Mouse (Mus musculus) lung, embryonic 15.5 days (tissue): ENCODE data around the gene Shank2. TPM values are rescaled to one million over a fixed set of nuclear protein-coding genes. Genes with fewer than 3 reads are reported as not detected.

Experiments
- ATAC-seq: fragments of 200-750 bp; cut with Nextera tagmentation; 2 replicates; pipeline ENCODE4 v1.8.0; 2017; ENCODE audit warnings: moderate number of reproducible peaks, borderline replicate concordance; ENCODE audit not compliant: low FRiP score, low TSS enrichment; ENCODE audit errors: extremely low read depth
- H3K27ac ChIP-seq: fragments of 300-500 bp; sonication (generic); 2 replicates; pipeline ENCODE4 v1.5.1; 2015; ENCODE audit warnings: moderate library complexity, mild to moderate bottlenecking, inconsistent platforms
- H3K27me3 ChIP-seq: fragments of 300-500 bp; sonication (generic); 2 replicates; pipeline ENCODE4 v1.6.1; 2015; ENCODE audit warnings: inconsistent platforms
- H3K36me3 ChIP-seq: fragments of 300-500 bp; sonication (generic); 2 replicates; pipeline ENCODE4 v1.6.1; 2015; ENCODE audit warnings: inconsistent platforms
- H3K4me1 ChIP-seq: fragments of 300-500 bp; sonication (generic); 2 replicates; pipeline ENCODE4 v1.6.1; 2015; ENCODE audit warnings: inconsistent platforms
- H3K4me2 ChIP-seq: fragments of 300-500 bp; sonication (generic); 2 replicates; pipeline ENCODE4 v1.6.1; 2015; ENCODE audit warnings: inconsistent platforms, mild to moderate bottlenecking, moderate library complexity
- H3K4me3 ChIP-seq: fragments of 300-500 bp; sonication (generic); 2 replicates; pipeline ENCODE4 v1.5.1; 2015; ENCODE audit warnings: mild to moderate bottlenecking, inconsistent platforms
- H3K9ac ChIP-seq: fragments of 300-500 bp; sonication (generic); 2 replicates; pipeline ENCODE4 v1.6.1; 2015; ENCODE audit warnings: inconsistent platforms
- H3K9me3 ChIP-seq: fragments of 300-500 bp; sonication (generic); 2 replicates; pipeline ENCODE4 v1.6.1; 2016; ENCODE audit warnings: inconsistent platforms
- WGBS: fragments of 180-500 bp; shearing (Covaris S2); methylation state at CpG from one replicate; pipeline ENCODE4 v1.1.7; 2015; 5-methylcytosine and 5-hydroxymethylcytosine counted together
- polyA plus RNA-seq: library from polyadenylated mRNA; unstranded; fragments of >200 nt; fragmentation: Nextera tagmentation; extraction: Ambion mirVana; gene quantifications from 2 replicates; pipeline ENCODE4 v1.2.1, GENCODE M21; 2015

The Shank2 gene
- polyA plus RNA-seq, 1 experiment from 2014 or later, result 1.8 TPM

GRCm38 (mm10) chr7:144114230-144114629 is 112.5 kb downstream of the Shank2 start:
- Histone ChIP-seq H3K4me1 (no peaks in the 10 kb centered on the region), H3K27ac (no peak overlapping the region), H3K36me3 (no peaks in the 10 kb centered on the region), H3K4me3 (no peak overlapping the region), H3K9me3 (no peaks in the 10 kb centered on the region), H3K27me3 (no peaks in the 10 kb centered on the region), H3K9ac (no peak overlapping the region), H3K4me2 (no peak overlapping the region)
- whole genome bisulfite sequencing, result 68% methylated on average over 3 of the region's 3 CpGs
- ATAC-seq, result no peak

- Histone ChIP-seq H3K36me3 (no peaks in the 10 kb centered on the region), H3K27me3 (no peaks in the 10 kb centered on the region), H3K27ac (no peak overlapping the region), H3K4me2 (no peak overlapping the region), H3K4me3 (no peak overlapping the region), H3K4me1 (no peaks in the 10 kb centered on the region), H3K9ac (no peak overlapping the region), H3K9me3 (no peaks in the 10 kb centered on the region)
- WGBS, result 69% methylated on average over 1 of the region's 1 CpGs
- no peak for ATAC-seq
These were observed 117.8 kb downstream of the Shank2 start for GRCm38 (mm10) chr7:144119562-144119961.

GRCm38 (mm10) chr7:144132699-144133387 is 131.1 kb downstream of the Shank2 start:
- no peak overlapping the region for H3K9ac ChIP-seq
- no peaks in the 10 kb centered on the region for H3K4me1 ChIP-seq
- no peak for ATAC-seq
- 67% methylated on average over 22 of the region's 22 CpGs for WGBS
- H3K27me3 ChIP-seq, result no peaks in the 10 kb centered on the region
- no peaks in the 10 kb centered on the region for H3K36me3 ChIP-seq
- no peak overlapping the region for H3K4me3 ChIP-seq
- no peak overlapping the region for H3K27ac ChIP-seq
- no peaks in the 10 kb centered on the region for H3K9me3 ChIP-seq
- no peak overlapping the region for H3K4me2 ChIP-seq

GRCm38 (mm10) chr7:144133388-144133998 is 131.8 kb downstream of the Shank2 start:
- ATAC-seq, result no peak
- WGBS, result 62% methylated on average over 9 of the region's 9 CpGs

GRCm38 (mm10) chr7:144134699-144135098 is 133.0 kb downstream of the Shank2 start:
- Histone ChIP-seq H3K27ac (no peak overlapping the region), H3K27me3 (no peaks in the 10 kb centered on the region), H3K9me3 (no peaks in the 10 kb centered on the region), H3K9ac (no peak overlapping the region), H3K4me1 (no peaks in the 10 kb centered on the region), H3K4me2 (no peak overlapping the region), H3K4me3 (no peak overlapping the region), H3K36me3 (no peaks in the 10 kb centered on the region)
- ATAC-seq, result no peak
- WGBS, result 85% methylated on average over 11 of the region's 11 CpGs

More at GRCm38 (mm10) chr7:144133388-144133998, 131.8 kb downstream of the Shank2 start:
- no peaks in the 10 kb centered on the region for H3K4me1 ChIP-seq
- no peaks in the 10 kb centered on the region for H3K9me3 ChIP-seq
- H3K27me3 ChIP-seq, result no peaks in the 10 kb centered on the region
- no peak overlapping the region for H3K4me2 ChIP-seq
- no peak overlapping the region for H3K9ac ChIP-seq
- no peaks in the 10 kb centered on the region for H3K36me3 ChIP-seq
- no peak overlapping the region for H3K4me3 ChIP-seq
- no peak overlapping the region for H3K27ac ChIP-seq

GRCm38 (mm10) chr7:144137827-144138226 is 136.1 kb downstream of the Shank2 start:
- H3K4me1 ChIP-seq, result no peaks in the 10 kb centered on the region
- ATAC-seq, result no peak
- H3K27me3 ChIP-seq, result no peaks in the 10 kb centered on the region
- H3K9me3 ChIP-seq, result no peaks in the 10 kb centered on the region
- no peaks in the 10 kb centered on the region for H3K36me3 ChIP-seq
- no peak overlapping the region for H3K27ac ChIP-seq
- H3K4me3 ChIP-seq, result no peak overlapping the region
- H3K4me2 ChIP-seq, result no peak overlapping the region
- WGBS, result 49% methylated on average over 2 of the region's 2 CpGs
- H3K9ac ChIP-seq, result no peak overlapping the region

- Histone ChIP-seq H3K36me3 (no peaks in the 10 kb centered on the region), H3K27me3 (no peaks in the 10 kb centered on the region), H3K9ac (no peak overlapping the region), H3K4me3 (no peak overlapping the region), H3K4me2 (no peak overlapping the region), H3K27ac (no peak overlapping the region), H3K4me1 (no peaks in the 10 kb centered on the region), H3K9me3 (no peaks in the 10 kb centered on the region)
- WGBS, result 62% methylated on average over 2 of the region's 2 CpGs
- ATAC-seq, result no peak
These were observed 136.7 kb downstream of the Shank2 start for GRCm38 (mm10) chr7:144138476-144138875.

- no peak overlapping the region for H3K4me3 ChIP-seq
- no peaks in the 10 kb centered on the region for H3K9me3 ChIP-seq
- H3K27ac ChIP-seq, result no peak overlapping the region
- no peak for ATAC-seq
- H3K4me2 ChIP-seq, result no peak overlapping the region
- no peak overlapping the region for H3K9ac ChIP-seq
- no peaks in the 10 kb centered on the region for H3K36me3 ChIP-seq
- no peaks in the 10 kb centered on the region for H3K27me3 ChIP-seq
- no peaks in the 10 kb centered on the region for H3K4me1 ChIP-seq
- 74% methylated on average over 2 of the region's 2 CpGs for WGBS
These were observed 138.0 kb downstream of the Shank2 start for GRCm38 (mm10) chr7:144139691-144140090.

- H3K9me3 ChIP-seq, result no peaks in the 10 kb centered on the region
- H3K4me1 ChIP-seq, result no peaks in the 10 kb centered on the region
- no peak for ATAC-seq
- H3K36me3 ChIP-seq, result no peaks in the 10 kb centered on the region
- no peak overlapping the region for H3K9ac ChIP-seq
- H3K27me3 ChIP-seq, result no peaks in the 10 kb centered on the region
- H3K4me3 ChIP-seq, result no peak overlapping the region
- WGBS, result 65% methylated on average over 3 of the region's 3 CpGs
- H3K4me2 ChIP-seq, result no peak overlapping the region
- H3K27ac ChIP-seq, result no peak overlapping the region
These were observed 138.7 kb downstream of the Shank2 start for GRCm38 (mm10) chr7:144140470-144140869.

GRCm38 (mm10) chr7:144142036-144142435 is 140.3 kb downstream of the Shank2 start:
- no peaks in the 10 kb centered on the region for H3K4me1 ChIP-seq
- H3K9ac ChIP-seq, result no peak overlapping the region
- H3K4me3 ChIP-seq, result no peak overlapping the region
- WGBS, result 58% methylated on average over 4 of the region's 4 CpGs
- H3K9me3 ChIP-seq, result no peaks in the 10 kb centered on the region
- no peak for ATAC-seq
- H3K27ac ChIP-seq, result no peak overlapping the region
- H3K4me2 ChIP-seq, result no peak overlapping the region
- H3K27me3 ChIP-seq, result no peaks in the 10 kb centered on the region
- no peaks in the 10 kb centered on the region for H3K36me3 ChIP-seq

GRCm38 (mm10) chr7:144143941-144144340 is 142.2 kb downstream of the Shank2 start:
- H3K9ac ChIP-seq, result no peak overlapping the region
- 67% methylated on average over 2 of the region's 2 CpGs for WGBS
- no peaks in the 10 kb centered on the region for H3K36me3 ChIP-seq
- no peak overlapping the region for H3K27ac ChIP-seq
- no peaks in the 10 kb centered on the region for H3K27me3 ChIP-seq
- H3K4me1 ChIP-seq, result no peaks in the 10 kb centered on the region
- H3K4me2 ChIP-seq, result no peak overlapping the region
- ATAC-seq, result no peak
- H3K9me3 ChIP-seq, result no peaks in the 10 kb centered on the region
- no peak overlapping the region for H3K4me3 ChIP-seq

- Histone ChIP-seq H3K9ac (no peak overlapping the region), H3K4me1 (peaks cover 5% of the 10 kb centered on the region; the same call in 1 of the 2 replicates)
- no peak for ATAC-seq
These were observed 146.4 kb downstream of the Shank2 start for GRCm38 (mm10) chr7:144148111-144148510.

More at GRCm38 (mm10) chr7:144148111-144148510, 146.4 kb downstream of the Shank2 start:
- Histone ChIP-seq H3K27me3 (no peaks in the 10 kb centered on the region), H3K36me3 (no peaks in the 10 kb centered on the region), H3K27ac (no peak overlapping the region), H3K9me3 (no peaks in the 10 kb centered on the region), H3K4me3 (no peak overlapping the region), H3K4me2 (no peak overlapping the region)
- 50% methylated on average over 4 of the region's 4 CpGs for WGBS
